Mouse (Mus musculus) forebrain, embryonic 10.5 days (tissue): ENCODE measurements around the gene Galr3. TPM values are rescaled to one million over a fixed set of nuclear protein-coding genes. Genes with fewer than 3 reads are reported as not detected.

Experiments used
- DNase-seq: peaks from one replicate; pipeline ENCODE4 v3.0.0-alpha.2; 2017; ENCODE audit warnings: low spot score; ENCODE audit errors: extremely low spot score
- H3K27ac ChIP-seq: fragments of 300-500 bp; sonication (generic); 2 replicates; pipeline ENCODE4 v1.5.1; 2016; ENCODE audit warnings: mild to moderate bottlenecking
- H3K27me3 ChIP-seq: fragments of 300-500 bp; sonication (generic); 2 replicates; pipeline ENCODE4 v1.6.1; 2016; ENCODE audit warnings: mild to moderate bottlenecking; ENCODE audit not compliant: poor library complexity, severe bottlenecking
- H3K36me3 ChIP-seq: fragments of 300-500 bp; sonication (generic); replicated peaks from 2 replicates; pipeline ENCODE4 v1.6.1; 2016; ENCODE audit warnings: mild to moderate bottlenecking, moderate library complexity
- H3K4me1 ChIP-seq: fragments of 300-500 bp; sonication (generic); 2 replicates; pipeline ENCODE4 v1.6.1; 2016
- H3K4me3 ChIP-seq: fragments of 300-500 bp; sonication (generic); 2 replicates; pipeline ENCODE4 v1.5.1; 2016; ENCODE audit warnings: mild to moderate bottlenecking, moderate library complexity
- H3K9me3 ChIP-seq: fragments of 300-500 bp; sonication (generic); 2 replicates; pipeline ENCODE4 v1.6.1; 2016; ENCODE audit warnings: mild to moderate bottlenecking, moderate library complexity
- WGBS: fragments of 180-500 bp; shearing (Covaris S2); methylation state at CpG from one replicate; pipeline ENCODE4 v1.1.7; 2016; 5-methylcytosine and 5-hydroxymethylcytosine counted together
- polyA plus RNA-seq: library from polyadenylated mRNA; unstranded; fragments of >200 nt; fragmentation: Nextera tagmentation; extraction: Ambion mirVana; gene quantifications from 2 replicates; pipeline ENCODE4 v1.2.1, GENCODE M21; 2016

Gene Galr3
- polyA plus RNA-seq, 1 experiment from 2014 or later = not detected

DNA sequence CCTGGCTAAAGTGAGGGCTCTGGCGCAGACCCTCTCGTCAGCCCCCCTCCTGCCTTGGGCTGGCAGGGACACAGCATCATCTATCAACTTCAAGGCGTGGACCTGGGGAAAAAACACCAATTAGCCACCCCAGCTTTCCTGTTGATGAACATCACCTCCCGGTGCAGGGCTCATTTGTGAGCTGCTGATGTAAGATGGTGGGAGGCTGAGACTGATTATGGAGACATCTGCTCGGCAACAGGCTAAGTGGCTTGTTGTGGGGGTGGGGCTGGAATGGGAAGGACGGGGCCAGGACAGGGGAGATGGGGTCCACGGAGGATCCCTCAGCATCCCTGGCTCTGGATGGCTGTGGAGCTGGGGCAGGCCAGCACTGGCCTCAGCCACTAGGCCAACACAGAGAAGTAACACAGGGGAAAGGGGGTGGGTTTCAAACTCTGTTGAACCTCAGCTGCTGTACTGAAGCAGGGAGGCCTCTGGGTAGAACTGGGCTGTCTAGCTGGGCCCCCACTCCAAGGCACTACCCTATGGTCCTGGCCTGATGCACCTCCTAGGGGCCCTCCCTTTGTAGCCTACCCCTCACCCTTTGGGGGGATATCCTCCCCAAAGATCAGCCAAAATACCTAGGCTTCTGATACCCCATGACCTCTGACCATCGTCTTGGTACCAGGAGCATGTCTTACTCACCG, 8.6 kb downstream of the Galr3 start:
- H3K4me1 ChIP-seq = peaks cover 15% of the 10 kb centered on the region
- no peak overlapping the region for H3K4me3 ChIP-seq
- peaks cover 18% of the 10 kb centered on the region for H3K27me3 ChIP-seq
- peak overlapping the region; percentile 57; the same call in 1 of the 2 replicates for H3K27ac ChIP-seq
- no peak for DNase-seq
- H3K36me3 ChIP-seq = peaks cover 32% of the 10 kb centered on the region
- no peaks in the 10 kb centered on the region for H3K9me3 ChIP-seq
- WGBS = 75% methylated on average over 9 of the region's 9 CpGs

DNA sequence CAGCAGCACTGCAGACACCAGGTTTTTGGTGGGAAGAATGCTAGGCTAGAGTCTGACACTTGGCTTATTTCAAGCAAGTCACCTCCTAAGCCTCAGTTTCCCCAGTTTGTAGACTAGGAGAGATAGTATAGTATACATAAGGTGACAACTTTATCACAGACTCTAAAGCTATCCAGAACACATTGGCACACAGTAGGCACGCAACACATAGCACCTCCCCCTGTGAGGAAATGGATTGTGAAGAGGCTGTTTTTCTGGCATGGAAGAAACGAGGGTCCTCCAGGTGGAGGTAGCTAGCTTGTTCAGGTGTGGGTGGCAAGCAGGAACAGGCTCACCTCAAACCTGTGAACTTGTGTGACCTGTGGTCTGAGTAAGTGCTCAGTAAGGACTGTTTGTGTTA, 9.3 kb downstream of the Galr3 start:
- Histone ChIP-seq H3K27me3 (peaks cover 13% of the 10 kb centered on the region), H3K9me3 (no peaks in the 10 kb centered on the region), H3K4me3 (no peak overlapping the region), H3K4me1 (peaks cover 11% of the 10 kb centered on the region), H3K27ac (0 out of 2 replicates have a peak overlapping the region, but pooled peaks have one; percentile 27), H3K36me3 (peaks cover 39% of the 10 kb centered on the region)
- DNase-seq = no peak
- WGBS = 88% methylated on average over 2 of the region's 2 CpGs

DNA sequence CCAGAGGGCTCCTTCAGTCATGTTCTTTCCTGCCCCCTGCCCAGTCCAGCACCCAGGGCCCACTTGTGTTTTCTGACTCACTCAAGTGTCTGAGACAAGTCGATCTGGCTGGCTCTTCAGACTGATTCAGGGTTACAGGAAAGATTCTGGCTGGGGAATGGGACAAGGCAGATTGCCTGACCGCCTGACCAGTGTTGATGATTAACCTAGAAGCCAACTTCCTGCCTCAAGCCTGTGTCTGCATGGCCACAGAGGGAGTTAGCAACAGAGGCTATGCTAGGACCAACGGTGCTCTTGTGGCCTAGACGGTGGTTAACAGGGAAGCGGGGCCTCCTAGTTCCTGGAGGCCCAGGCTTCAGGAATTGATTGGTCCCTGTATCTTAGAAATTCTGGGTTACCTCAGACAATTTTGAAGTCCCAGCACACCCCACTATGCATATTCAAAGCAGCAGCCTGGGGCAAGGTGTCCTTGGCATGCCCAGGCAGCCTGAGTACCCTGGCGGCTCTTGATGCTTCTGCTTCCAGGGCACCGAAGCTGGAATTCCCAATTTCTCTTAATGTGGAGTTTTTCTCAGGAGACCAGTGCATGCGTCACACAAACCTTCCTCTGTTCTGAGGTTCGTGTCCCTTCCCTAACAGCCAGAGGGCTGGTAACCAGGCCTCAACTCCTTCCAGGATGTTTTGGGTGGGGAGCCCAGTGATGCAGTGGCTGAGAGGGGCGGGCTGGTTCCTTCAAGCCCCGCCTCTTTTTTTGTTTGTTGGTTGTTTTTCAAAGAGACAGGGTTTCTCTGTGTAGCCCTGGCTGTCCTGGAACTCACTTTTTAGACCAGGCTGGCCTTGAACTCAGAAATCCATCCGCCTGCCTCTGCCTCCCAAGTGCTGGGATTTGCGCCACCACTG, 10.0 kb downstream of the Galr3 start:
- no peak overlapping the region for H3K4me3 ChIP-seq
- H3K27ac ChIP-seq = 0 out of 2 replicates have a peak overlapping the region, but pooled peaks have one; percentile 27
- 81% methylated on average over 13 of the region's 13 CpGs for WGBS

DNA sequence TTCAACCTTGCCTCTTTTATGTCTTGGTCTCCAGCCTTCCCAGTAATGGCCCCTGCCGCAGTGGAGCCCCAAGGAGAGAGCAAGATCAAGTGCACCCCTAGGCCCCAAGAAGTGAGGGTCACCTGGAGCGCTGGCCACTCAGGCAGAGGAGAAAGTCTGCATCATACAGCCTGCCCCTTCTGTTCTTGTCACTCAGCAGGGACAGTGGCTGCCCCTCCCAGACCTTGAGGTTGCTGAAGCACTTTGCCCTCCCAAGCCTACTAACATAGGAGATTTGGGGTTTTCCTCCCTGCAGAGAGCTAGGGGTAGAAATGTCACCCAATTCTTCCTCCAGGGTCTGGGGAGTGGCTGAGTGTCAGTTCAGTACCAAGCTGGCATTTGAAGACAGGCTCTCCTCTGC, 10.7 kb downstream of the Galr3 start:
- H3K27me3 ChIP-seq = peaks cover 6% of the 10 kb centered on the region
- H3K27ac ChIP-seq = no peak overlapping the region
- no peak for DNase-seq
- no peak overlapping the region for H3K4me3 ChIP-seq
- peaks cover 53% of the 10 kb centered on the region for H3K36me3 ChIP-seq
- peaks cover 11% of the 10 kb centered on the region for H3K4me1 ChIP-seq
- WGBS = 81% methylated on average over 2 of the region's 2 CpGs
- no peaks in the 10 kb centered on the region for H3K9me3 ChIP-seq

More for the DNA sequence above, 10.0 kb downstream of the Galr3 start:
- H3K4me1 ChIP-seq = peaks cover 11% of the 10 kb centered on the region
- no peaks in the 10 kb centered on the region for H3K9me3 ChIP-seq
- no peak for DNase-seq
- H3K27me3 ChIP-seq = peaks cover 12% of the 10 kb centered on the region
- peaks cover 46% of the 10 kb centered on the region for H3K36me3 ChIP-seq

DNA sequence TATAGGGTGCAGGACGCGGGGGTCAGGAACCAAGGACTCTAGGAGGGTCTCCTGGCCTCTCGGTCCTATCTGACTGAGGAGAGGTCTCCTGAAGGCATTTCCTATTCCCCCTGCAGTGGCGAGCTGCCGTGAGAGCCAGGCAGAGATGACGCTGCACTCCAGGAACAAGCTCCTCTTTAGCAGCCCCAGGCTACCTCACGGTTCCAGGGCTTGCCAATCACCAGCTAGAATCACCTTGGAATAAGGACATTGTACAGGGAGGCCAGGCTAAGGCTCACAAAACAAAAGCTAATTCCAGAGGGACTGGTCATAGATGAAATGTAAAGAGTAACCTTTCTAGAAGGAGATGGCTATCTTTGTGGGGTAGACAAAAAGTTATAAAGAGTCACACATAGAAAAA, 14.9 kb downstream of the Galr3 start:
- no peak for DNase-seq
- peaks cover 8% of the 10 kb centered on the region for H3K4me1 ChIP-seq
- no peak overlapping the region for H3K27ac ChIP-seq
- H3K9me3 ChIP-seq = no peaks in the 10 kb centered on the region
- WGBS = 89% methylated on average over 7 of the region's 7 CpGs
- H3K36me3 ChIP-seq = peaks cover 91% of the 10 kb centered on the region
- H3K4me3 ChIP-seq = no peak overlapping the region
- no peaks in the 10 kb centered on the region for H3K27me3 ChIP-seq

DNA sequence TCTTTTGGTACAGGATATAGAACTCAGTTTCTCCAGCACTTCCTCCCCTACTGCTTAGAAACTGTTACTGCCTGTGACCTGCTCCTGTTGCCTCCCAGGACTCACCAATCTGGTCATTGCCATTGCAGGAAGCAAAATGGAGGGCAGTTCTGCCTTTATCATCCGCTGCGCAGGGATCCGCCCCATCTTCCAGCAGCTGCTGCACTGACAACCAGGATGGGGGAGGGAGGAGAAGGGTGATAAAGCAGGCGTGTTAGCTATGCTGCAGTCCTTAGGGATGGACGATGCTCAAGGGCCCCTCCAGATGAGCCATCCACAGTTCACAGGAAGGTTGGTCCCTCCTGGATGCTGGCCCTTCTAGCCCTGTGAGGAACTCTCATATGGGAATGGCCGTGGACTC, 16.2 kb downstream of the Galr3 start:
- Histone ChIP-seq H3K4me1 (peaks cover 15% of the 10 kb centered on the region), H3K9me3 (no peaks in the 10 kb centered on the region), H3K4me3 (no peak overlapping the region), H3K36me3 (peaks cover 84% of the 10 kb centered on the region), H3K27me3 (no peaks in the 10 kb centered on the region), H3K27ac (no peak overlapping the region)
- 90% methylated on average over 6 of the region's 6 CpGs for WGBS
- DNase-seq = no peak

DNA sequence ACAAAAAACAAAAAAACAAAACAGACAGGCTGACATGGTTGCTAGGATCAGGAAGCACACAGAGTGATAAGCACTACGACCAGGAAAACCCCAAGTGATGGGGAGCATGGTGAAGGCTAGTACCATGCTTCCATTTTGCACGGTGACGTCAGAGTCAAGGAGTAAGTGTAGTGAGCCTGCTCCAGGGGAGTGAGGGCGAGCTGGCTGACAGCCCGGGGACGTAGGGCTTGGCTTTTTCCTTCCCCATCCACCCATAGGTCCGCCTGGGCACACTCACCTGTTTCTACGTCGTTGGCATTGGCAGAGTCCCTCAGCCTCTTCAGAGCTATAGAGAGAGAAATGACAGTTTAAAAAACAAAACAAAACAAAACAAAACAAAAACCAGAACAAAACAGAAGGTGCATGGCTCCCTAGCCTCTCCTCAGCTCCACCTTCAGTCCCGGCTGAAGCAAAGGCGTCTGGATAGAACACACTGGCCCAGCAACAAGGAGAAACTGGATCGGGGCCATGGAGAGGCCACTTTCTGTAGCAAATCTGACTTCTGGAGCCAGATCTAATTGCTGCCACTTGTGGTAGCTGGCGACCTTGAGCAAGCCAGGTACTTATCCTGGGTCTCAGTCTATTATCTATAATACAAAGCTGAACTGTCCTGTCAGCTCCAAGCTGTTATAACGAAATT, 19.3 kb downstream of the Galr3 start:
- Histone ChIP-seq H3K27me3 (no peaks in the 10 kb centered on the region), H3K4me3 (peak overlapping the region; percentile 82), H3K27ac (no peak overlapping the region), H3K36me3 (peaks cover 52% of the 10 kb centered on the region), H3K9me3 (no peaks in the 10 kb centered on the region), H3K4me1 (peaks cover 29% of the 10 kb centered on the region)
- 87% methylated on average over 14 of the region's 14 CpGs for WGBS
- DNase-seq = no peak

DNA sequence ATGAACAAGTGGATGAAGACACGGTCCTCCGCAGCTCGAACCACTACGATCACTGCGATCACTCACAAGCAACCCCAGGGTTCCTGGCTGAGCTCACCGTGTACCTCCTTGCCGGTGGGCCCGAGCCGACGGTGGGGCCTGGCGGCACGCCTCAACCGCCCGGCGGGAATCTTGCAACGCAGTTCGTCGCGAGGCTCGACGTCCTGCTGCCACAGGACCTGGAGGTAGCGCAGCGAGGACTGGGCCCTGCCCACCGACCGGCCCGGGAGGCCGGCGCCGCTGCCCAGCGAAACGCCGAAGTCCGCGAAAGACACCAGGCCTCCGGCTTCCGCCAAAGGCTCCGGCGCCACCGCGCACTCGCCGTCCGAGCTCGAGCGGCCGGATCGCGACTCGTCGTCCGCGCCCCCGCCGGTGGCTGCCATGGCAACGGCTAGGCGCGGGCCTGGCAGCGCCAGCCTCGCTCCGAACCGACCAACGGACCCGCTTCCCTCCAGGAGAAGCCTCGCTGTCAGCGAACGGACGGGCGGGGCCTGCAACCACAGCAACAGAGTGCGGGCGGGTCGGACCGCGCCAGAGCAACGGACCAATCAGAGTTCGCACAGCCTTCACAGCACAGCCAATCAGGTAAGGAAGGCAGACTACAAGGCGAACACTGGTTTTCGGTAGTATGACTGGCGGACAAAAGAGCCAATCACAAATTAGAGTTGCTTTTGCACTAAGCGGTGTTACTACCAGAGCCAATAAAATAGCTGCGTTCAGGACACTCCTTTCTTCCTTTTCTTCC, 20.9 kb downstream of the Galr3 start, which contains the start of gene Ankrd54:
Gene Ankrd54, minus strand, starts transcription at position 518 of the 784 bp plus-strand sequence.
- Histone ChIP-seq H3K27me3 (no peaks in the 10 kb centered on the region), H3K36me3 (peaks cover 37% of the 10 kb centered on the region), H3K4me1 (peaks cover 44% of the 10 kb centered on the region), H3K27ac (peak within 1 kb of the TSS; percentile 86), H3K4me3 (peak within 1 kb of the TSS; percentile 82), H3K9me3 (no peaks in the 10 kb centered on the region)
- WGBS = under 1% methylated on average over 80 of the region's 80 CpGs
- peak; percentile 97 for DNase-seq

DNA sequence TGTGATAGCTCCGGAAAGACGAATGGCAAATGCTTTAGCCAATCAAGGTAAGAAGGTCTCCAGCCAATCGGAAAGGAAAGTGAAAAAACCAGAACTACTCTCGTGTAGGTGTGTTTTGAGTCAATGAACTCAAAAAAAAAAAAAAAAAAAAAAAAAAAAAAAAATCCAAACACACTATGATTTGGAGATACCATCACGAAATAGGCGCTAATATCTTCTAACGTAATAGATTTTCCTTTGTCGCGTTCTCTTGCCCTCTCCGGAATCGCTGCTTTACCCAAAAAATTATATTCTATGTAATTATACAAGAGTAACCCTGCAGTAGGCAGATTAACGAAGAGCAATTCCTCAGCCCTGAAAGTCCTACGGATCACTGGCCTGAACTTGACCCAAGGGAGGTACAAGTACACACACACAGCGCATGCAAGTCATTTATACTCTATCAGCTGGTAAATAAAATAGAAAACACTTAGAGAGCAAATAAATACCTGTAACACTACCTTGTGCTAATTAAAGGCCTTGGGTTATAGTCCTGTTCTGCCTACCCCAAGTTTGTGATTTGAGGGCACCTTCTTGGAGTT, 21.6 kb downstream of the Galr3 start:
- 9% methylated on average over 14 of the region's 14 CpGs for WGBS
- peak overlapping the region; percentile 82 for H3K4me3 ChIP-seq
- peaks cover 44% of the 10 kb centered on the region for H3K4me1 ChIP-seq
- peak overlapping the region; percentile 56 for H3K27ac ChIP-seq
- DNase-seq = no peak
- H3K36me3 ChIP-seq = peaks cover 30% of the 10 kb centered on the region
- no peaks in the 10 kb centered on the region for H3K9me3 ChIP-seq
- H3K27me3 ChIP-seq = no peaks in the 10 kb centered on the region

DNA sequence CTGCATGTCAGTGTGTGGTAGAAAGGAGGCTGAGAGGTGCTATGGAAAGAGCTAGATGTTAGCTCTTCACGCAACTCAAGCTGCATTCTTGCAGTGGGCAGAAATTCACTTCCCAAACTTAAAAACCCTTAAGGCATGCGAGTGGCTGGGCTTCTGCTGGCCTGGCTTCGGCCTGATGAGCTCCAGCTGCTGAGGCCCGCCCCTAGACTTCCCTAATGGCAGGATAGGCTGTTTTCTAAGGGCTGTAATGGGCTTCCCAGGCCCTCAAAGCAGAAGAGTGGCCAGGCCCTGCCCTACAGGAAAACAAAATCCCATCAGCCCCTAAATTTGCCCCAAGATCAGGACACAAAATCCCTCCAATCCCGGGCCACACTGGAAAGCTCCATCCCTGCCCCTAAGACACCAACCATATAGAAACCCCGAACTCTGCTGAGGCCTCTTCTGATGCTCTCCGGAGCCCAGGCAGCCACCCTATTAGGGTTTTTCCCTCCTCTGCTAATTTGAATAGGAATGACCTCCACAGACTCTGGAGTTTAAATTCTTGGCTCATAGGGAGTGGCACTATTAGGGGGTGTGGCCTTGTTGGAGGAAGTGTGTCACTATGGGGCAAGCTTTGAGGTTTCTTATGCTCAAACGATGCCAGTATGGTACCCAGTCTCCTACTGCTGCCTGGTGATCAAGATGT, 23.5 kb downstream of the Galr3 start:
- Histone ChIP-seq H3K27me3 (no peaks in the 10 kb centered on the region; the same call in 1 of the 2 replicates), H3K9me3 (no peaks in the 10 kb centered on the region), H3K36me3 (peaks cover 10% of the 10 kb centered on the region), H3K27ac (no peak overlapping the region), H3K4me1 (peaks cover 44% of the 10 kb centered on the region), H3K4me3 (no peak overlapping the region)
- no peak for DNase-seq
- 72% methylated on average over 8 of the region's 8 CpGs for WGBS

DNA sequence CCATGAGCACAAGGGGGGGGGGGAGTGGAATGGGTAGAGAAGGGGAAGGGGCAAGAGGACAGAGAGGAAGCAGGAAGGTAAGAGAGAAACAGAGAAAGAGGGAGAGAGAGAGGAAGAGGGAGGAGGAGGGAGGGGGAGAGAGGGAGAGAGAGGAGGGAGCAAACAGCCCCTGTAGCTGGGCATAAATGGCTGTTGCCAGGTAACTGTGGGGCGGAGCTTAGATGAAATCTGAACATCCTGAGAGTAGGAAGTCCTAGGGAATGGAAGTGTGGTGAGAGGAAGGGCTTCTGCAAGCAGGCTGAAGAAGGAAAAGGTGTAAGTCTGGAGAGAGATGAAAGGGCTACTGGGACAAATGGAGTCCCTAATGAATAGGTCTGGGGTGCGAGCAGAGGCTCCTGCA, 24.6 kb downstream of the Galr3 start:
- 58% methylated on average over 2 of the region's 2 CpGs for WGBS
- no peaks in the 10 kb centered on the region for H3K36me3 ChIP-seq
- H3K27ac ChIP-seq = peak overlapping the region; percentile 25; the same call in 1 of the 2 replicates
- no peaks in the 10 kb centered on the region; the same call in 1 of the 2 replicates for H3K27me3 ChIP-seq
- no peaks in the 10 kb centered on the region for H3K9me3 ChIP-seq
- DNase-seq = no peak
- peaks cover 40% of the 10 kb centered on the region for H3K4me1 ChIP-seq
- H3K4me3 ChIP-seq = no peak overlapping the region
